Mouse (Mus musculus): ENCODE results near the gene Ttn. TPM values are rescaled to one million over a fixed set of nuclear protein-coding genes. Genes with fewer than 3 reads are reported as not detected.

The Ttn gene
- polyA plus RNA-seq, 1 experiment from 2014 or later: 0.14 TPM

- Histone ChIP-seq H3K4me3 (ENCODE audit: low read depth, low read length) (peak overlapping the region; percentile 85; the same call in 1 of the 2 replicates), H3K4me2 (replicated peaks; ENCODE audit: low read depth, low read length) (peak overlapping the region; percentile 66), H3K27ac (ENCODE audit: low read length) (no peak overlapping the region), H3K27me3 (ENCODE audit: control insufficient read depth, insufficient read depth, low read length) (no peaks in the 10 kb centered on the region), H3K9ac (replicated peaks; ENCODE audit: low read depth, low read length) (no peak overlapping the region), H3K9me3 (ENCODE audit: control insufficient read depth, low read depth, low read length) (no peaks in the 10 kb centered on the region), H3K4me1 (ENCODE audit: control insufficient read depth, insufficient read depth, low read length) (peaks cover 10% of the 10 kb centered on the region), H3K36me3 (ENCODE audit: control insufficient read depth, insufficient read depth, low read length) (no peaks in the 10 kb centered on the region)
- WGBS: 64% methylated on average over 13 of the region's 13 CpGs
- no peak for ATAC-seq (ENCODE audit: insufficient number of reproducible peaks, insufficient read depth, low FRiP score, low read depth)
Observed at GRCm38 (mm10) chr2:76676401-76677226, 305.7 kb downstream of the Ttn start.

GRCm38 (mm10) chr2:76675949-76676348 is 306.4 kb downstream of the Ttn start:
- WGBS: 11% methylated on average over 4 of the region's 4 CpGs
- H3K4me2 ChIP-seq (replicated peaks; ENCODE audit: low read depth, low read length): peak overlapping the region; percentile 66
- peaks cover 10% of the 10 kb centered on the region for H3K4me1 ChIP-seq (ENCODE audit: control insufficient read depth, insufficient read depth, low read length)
- H3K36me3 ChIP-seq (ENCODE audit: control insufficient read depth, insufficient read depth, low read length): no peaks in the 10 kb centered on the region
- ATAC-seq (ENCODE audit: insufficient number of reproducible peaks, insufficient read depth, low FRiP score, low read depth): no peak
- H3K4me3 ChIP-seq (ENCODE audit: low read depth, low read length): peak overlapping the region; percentile 85
- H3K27me3 ChIP-seq (ENCODE audit: control insufficient read depth, insufficient read depth, low read length): no peaks in the 10 kb centered on the region
- no peak overlapping the region for H3K27ac ChIP-seq (ENCODE audit: low read length)
- peak overlapping the region; percentile 76; the same call in 1 of the 2 replicates for H3K9ac ChIP-seq (replicated peaks; ENCODE audit: low read depth, low read length)
- no peaks in the 10 kb centered on the region for H3K9me3 ChIP-seq (ENCODE audit: control insufficient read depth, low read depth, low read length)

- H3K27ac ChIP-seq (ENCODE audit: low read length): peak overlapping the region; percentile 80
- H3K9me3 ChIP-seq (ENCODE audit: control insufficient read depth, low read depth, low read length): no peaks in the 10 kb centered on the region
- no peaks in the 10 kb centered on the region for H3K27me3 ChIP-seq (ENCODE audit: control insufficient read depth, insufficient read depth, low read length)
- peak overlapping the region; percentile 85 for H3K4me3 ChIP-seq (ENCODE audit: low read depth, low read length)
- H3K9ac ChIP-seq (replicated peaks; ENCODE audit: low read depth, low read length): peak overlapping the region; percentile 76
- H3K4me1 ChIP-seq (ENCODE audit: control insufficient read depth, insufficient read depth, low read length): peaks cover 10% of the 10 kb centered on the region
- ATAC-seq (ENCODE audit: insufficient number of reproducible peaks, insufficient read depth, low FRiP score, low read depth): peak; percentile 39; the same call in 1 of the 2 replicates
- WGBS: under 1% methylated on average over 39 of the region's 44 CpGs
- no peaks in the 10 kb centered on the region for H3K36me3 ChIP-seq (ENCODE audit: control insufficient read depth, insufficient read depth, low read length)
- H3K4me2 ChIP-seq (replicated peaks; ENCODE audit: low read depth, low read length): peak overlapping the region; percentile 66
Observed at GRCm38 (mm10) chr2:76675451-76675850, 306.9 kb downstream of the Ttn start.

- Histone ChIP-seq H3K27ac (ENCODE audit: low read length) (peak within 1 kb of the TSS; percentile 80), H3K27me3 (ENCODE audit: control insufficient read depth, insufficient read depth, low read length) (no peaks in the 10 kb centered on the region), H3K4me3 (ENCODE audit: low read depth, low read length) (peak within 1 kb of the TSS; percentile 85), H3K36me3 (ENCODE audit: control insufficient read depth, insufficient read depth, low read length) (no peaks in the 10 kb centered on the region), H3K9ac (replicated peaks; ENCODE audit: low read depth, low read length) (peak within 1 kb of the TSS; percentile 76), H3K9me3 (ENCODE audit: control insufficient read depth, low read depth, low read length) (no peaks in the 10 kb centered on the region), H3K4me2 (replicated peaks; ENCODE audit: low read depth, low read length) (peak within 1 kb of the TSS; percentile 66), H3K4me1 (ENCODE audit: control insufficient read depth, insufficient read depth, low read length) (peaks cover 10% of the 10 kb centered on the region)
- 4% methylated on average over 47 of the region's 52 CpGs for WGBS
- ATAC-seq (ENCODE audit: insufficient number of reproducible peaks, insufficient read depth, low FRiP score, low read depth): peak; percentile 75
Observed at GRCm38 (mm10) chr2:76674725-76675427, 307.5 kb downstream of the Ttn start, which contains the start of gene Plekha3. Gene Plekha3 (plus strand): TSS chr2:76675281.

- H3K4me3 ChIP-seq (ENCODE audit: low read depth, low read length): peak overlapping the region; percentile 50
- 42% methylated on average over 7 of the region's 7 CpGs for WGBS
Observed at GRCm38 (mm10) chr2:76673472-76674081, 308.8 kb downstream of the Ttn start.

GRCm38 (mm10) chr2:76672966-76673392 is 309.4 kb downstream of the Ttn start, which contains the start of gene Fkbp7:
Gene Fkbp7 (minus strand): TSS chr2:76673116.
- peak within 1 kb of the TSS; percentile 53 for H3K9ac ChIP-seq (replicated peaks; ENCODE audit: low read depth, low read length)
- peak; percentile 91 for ATAC-seq (ENCODE audit: insufficient number of reproducible peaks, insufficient read depth, low FRiP score, low read depth)
- WGBS: under 1% methylated on average over 17 of the region's 17 CpGs
- peak within 1 kb of the TSS; percentile 69 for H3K4me2 ChIP-seq (replicated peaks; ENCODE audit: low read depth, low read length)
- H3K9me3 ChIP-seq (ENCODE audit: control insufficient read depth, low read depth, low read length): no peaks in the 10 kb centered on the region
- peaks cover 10% of the 10 kb centered on the region for H3K4me1 ChIP-seq (ENCODE audit: control insufficient read depth, insufficient read depth, low read length)
- H3K4me3 ChIP-seq (ENCODE audit: low read depth, low read length): peak within 1 kb of the TSS; percentile 50
- H3K27me3 ChIP-seq (ENCODE audit: control insufficient read depth, insufficient read depth, low read length): no peaks in the 10 kb centered on the region
- no peaks in the 10 kb centered on the region for H3K36me3 ChIP-seq (ENCODE audit: control insufficient read depth, insufficient read depth, low read length)
- peak within 1 kb of the TSS; percentile 88 for H3K27ac ChIP-seq (ENCODE audit: low read length)

More at GRCm38 (mm10) chr2:76673472-76674081, 308.8 kb downstream of the Ttn start:
- Histone ChIP-seq H3K9ac (replicated peaks; ENCODE audit: low read depth, low read length) (no peak overlapping the region), H3K4me1 (ENCODE audit: control insufficient read depth, insufficient read depth, low read length) (peaks cover 10% of the 10 kb centered on the region), H3K27ac (ENCODE audit: low read length) (peak overlapping the region; percentile 88; the same call in 1 of the 2 replicates), H3K9me3 (ENCODE audit: control insufficient read depth, low read depth, low read length) (no peaks in the 10 kb centered on the region), H3K27me3 (ENCODE audit: control insufficient read depth, insufficient read depth, low read length) (no peaks in the 10 kb centered on the region), H3K4me2 (replicated peaks; ENCODE audit: low read depth, low read length) (peak overlapping the region; percentile 69), H3K36me3 (ENCODE audit: control insufficient read depth, insufficient read depth, low read length) (no peaks in the 10 kb centered on the region)
- ATAC-seq (ENCODE audit: insufficient number of reproducible peaks, insufficient read depth, low FRiP score, low read depth): no peak

GRCm38 (mm10) chr2:76672134-76672745 is 310.1 kb downstream of the Ttn start:
- peak overlapping the region; percentile 50 for H3K4me3 ChIP-seq (ENCODE audit: low read depth, low read length)
- peak overlapping the region; percentile 69 for H3K4me2 ChIP-seq (replicated peaks; ENCODE audit: low read depth, low read length)
- no peaks in the 10 kb centered on the region for H3K36me3 ChIP-seq (ENCODE audit: control insufficient read depth, insufficient read depth, low read length)
- peak overlapping the region; percentile 53 for H3K9ac ChIP-seq (replicated peaks; ENCODE audit: low read depth, low read length)
- H3K27ac ChIP-seq (ENCODE audit: low read length): peak overlapping the region; percentile 88
- no peaks in the 10 kb centered on the region for H3K9me3 ChIP-seq (ENCODE audit: control insufficient read depth, low read depth, low read length)
- H3K4me1 ChIP-seq (ENCODE audit: control insufficient read depth, insufficient read depth, low read length): peaks cover 10% of the 10 kb centered on the region
- no peak for ATAC-seq (ENCODE audit: insufficient number of reproducible peaks, insufficient read depth, low FRiP score, low read depth)
- 11% methylated on average over 9 of the region's 9 CpGs for WGBS
- H3K27me3 ChIP-seq (ENCODE audit: control insufficient read depth, insufficient read depth, low read length): no peaks in the 10 kb centered on the region
